Mouse (Mus musculus) intestine, postnatal 0 days (tissue): ENCODE results near the gene Ncam1. TPM values are rescaled to one million over a fixed set of nuclear protein-coding genes. Genes with fewer than 3 reads are reported as not detected.
A peak's percentile ranks its signal among the peaks of the same experiment; 100 is the strongest.

ENCODE experiments used
- ATAC-seq: fragments of 200-750 bp; cut with Nextera tagmentation; 2 replicates; pipeline ENCODE4 v1.8.0; 2017; ENCODE audit warnings: mild to moderate bottlenecking, moderate TSS enrichment, moderate library complexity
- H3K27ac ChIP-seq: fragments of 300-500 bp; sonication (generic); 2 replicates; pipeline ENCODE4 v1.5.1; 2014; ENCODE audit warnings: mild to moderate bottlenecking, low read depth, low read length, moderate library complexity
- H3K27me3 ChIP-seq: fragments of 300-500 bp; sonication (generic); replicated peaks from 2 replicates; pipeline ENCODE4 v1.6.1; 2014; ENCODE audit warnings: low read length, mixed read lengths; ENCODE audit not compliant: control insufficient read depth, insufficient read depth
- H3K36me3 ChIP-seq: fragments of 300-500 bp; sonication (generic); 2 replicates; pipeline ENCODE4 v1.6.1; 2014; ENCODE audit warnings: mild to moderate bottlenecking, moderate library complexity; ENCODE audit not compliant: control insufficient read depth, insufficient read depth
- H3K4me1 ChIP-seq: fragments of 300-500 bp; sonication (generic); replicated peaks from 2 replicates; pipeline ENCODE4 v1.6.1; 2014; ENCODE audit warnings: antibody characterized with exemption, low read length, mixed read lengths; ENCODE audit not compliant: control insufficient read depth, insufficient read depth
- H3K4me2 ChIP-seq: fragments of 300-500 bp; sonication (generic); replicated peaks from 2 replicates; pipeline ENCODE4 v1.6.1; 2014; ENCODE audit warnings: low read depth, mild to moderate bottlenecking, moderate library complexity
- H3K4me3 ChIP-seq: fragments of 300-500 bp; sonication (generic); 2 replicates; pipeline ENCODE4 v1.5.1; 2014; ENCODE audit warnings: low read depth, low read length
- H3K9ac ChIP-seq: fragments of 300-500 bp; sonication (generic); 2 replicates; pipeline ENCODE4 v1.6.1; 2014; ENCODE audit warnings: mild to moderate bottlenecking, low read depth, low read length
- H3K9me3 ChIP-seq: fragments of 300-500 bp; sonication (generic); 2 replicates; pipeline ENCODE4 v1.6.1; 2016; ENCODE audit warnings: mixed run types; ENCODE audit not compliant: control insufficient read depth
- CTCF ChIP-seq: sonication (generic); IDR thresholded peaks from 2 replicates; pipeline ENCODE4 v1.5.1; 2016; ENCODE audit warnings: low read depth, mild to moderate bottlenecking, control low read depth, antibody characterized with exemption, moderate library complexity
- WGBS: fragments of 180-500 bp; shearing (Covaris S2); extraction: QIAGEN DNeasy Blood & Tissue Kit; methylation state at CpG from one replicate; pipeline ENCODE4 v1.1.7; 2014; 5-methylcytosine and 5-hydroxymethylcytosine counted together
- polyA plus RNA-seq: library from polyadenylated mRNA; unstranded; fragments of >200 nt; fragmentation: Nextera tagmentation; extraction: Ambion mirVana; gene quantifications from 2 replicates; pipeline ENCODE4 v1.2.1, GENCODE M21; 2015

Ncam1 gene
- polyA plus RNA-seq, 1 experiment from 2014 or later: 23.7 TPM

- H3K9ac ChIP-seq: no peak overlapping the region
- no peaks in the 10 kb centered on the region for H3K27me3 ChIP-seq
- no peak overlapping the region for H3K4me3 ChIP-seq
- no peaks in the 10 kb centered on the region for H3K9me3 ChIP-seq
- H3K27ac ChIP-seq: no peak overlapping the region
- no peak for TF ChIP-seq CTCF
- WGBS: 65% methylated on average over 8 of the region's 8 CpGs
- H3K4me2 ChIP-seq: no peak overlapping the region
- H3K36me3 ChIP-seq: no peaks in the 10 kb centered on the region
- no peak for ATAC-seq
- H3K4me1 ChIP-seq: no peaks in the 10 kb centered on the region
Observed at GRCm38 (mm10) chr9:49728211-49728610, 70.5 kb downstream of the Ncam1 start.

- no peaks in the 10 kb centered on the region for H3K4me1 ChIP-seq
- no peak for TF ChIP-seq CTCF
- no peaks in the 10 kb centered on the region for H3K36me3 ChIP-seq
- no peak for ATAC-seq
- H3K9ac ChIP-seq: no peak overlapping the region
- 69% methylated on average over 5 of the region's 5 CpGs for WGBS
- no peak overlapping the region for H3K4me3 ChIP-seq
- H3K27me3 ChIP-seq: no peaks in the 10 kb centered on the region
- H3K9me3 ChIP-seq: no peaks in the 10 kb centered on the region
- H3K27ac ChIP-seq: no peak overlapping the region
- H3K4me2 ChIP-seq: no peak overlapping the region
Observed at GRCm38 (mm10) chr9:49722765-49723164, 76.0 kb downstream of the Ncam1 start.

- Histone ChIP-seq H3K36me3 (no peaks in the 10 kb centered on the region), H3K27me3 (no peaks in the 10 kb centered on the region), H3K4me1 (no peaks in the 10 kb centered on the region), H3K9me3 (no peaks in the 10 kb centered on the region), H3K4me3 (no peak overlapping the region), H3K9ac (no peak overlapping the region), H3K4me2 (no peak overlapping the region), H3K27ac (no peak overlapping the region)
- no peak for ATAC-seq
- peak; percentile 37 for TF ChIP-seq CTCF
Observed at GRCm38 (mm10) chr9:49715121-49715520, 83.6 kb downstream of the Ncam1 start.

- 82% methylated on average over 3 of the region's 3 CpGs for WGBS
- H3K9ac ChIP-seq: no peak overlapping the region
Observed at GRCm38 (mm10) chr9:49714091-49714490, 84.6 kb downstream of the Ncam1 start.

GRCm38 (mm10) chr9:49707646-49708045 lies 91.1 kb downstream of the Ncam1 start:
- Histone ChIP-seq H3K4me2 (no peak overlapping the region), H3K27me3 (no peaks in the 10 kb centered on the region), H3K36me3 (no peaks in the 10 kb centered on the region), H3K4me1 (no peaks in the 10 kb centered on the region), H3K9ac (no peak overlapping the region), H3K4me3 (no peak overlapping the region), H3K27ac (no peak overlapping the region), H3K9me3 (no peaks in the 10 kb centered on the region)
- ATAC-seq: no peak
- no peak for TF ChIP-seq CTCF

More at GRCm38 (mm10) chr9:49714091-49714490, 84.6 kb downstream of the Ncam1 start:
- no peak for TF ChIP-seq CTCF
- Histone ChIP-seq H3K4me2 (no peak overlapping the region), H3K36me3 (no peaks in the 10 kb centered on the region), H3K9me3 (no peaks in the 10 kb centered on the region), H3K4me1 (no peaks in the 10 kb centered on the region), H3K27me3 (no peaks in the 10 kb centered on the region), H3K4me3 (no peak overlapping the region), H3K27ac (no peak overlapping the region)
- no peak for ATAC-seq

- Histone ChIP-seq H3K9me3 (no peaks in the 10 kb centered on the region), H3K4me3 (no peak overlapping the region), H3K27ac (no peak overlapping the region), H3K9ac (no peak overlapping the region), H3K4me2 (no peak overlapping the region), H3K4me1 (no peaks in the 10 kb centered on the region), H3K27me3 (no peaks in the 10 kb centered on the region), H3K36me3 (no peaks in the 10 kb centered on the region)
- no peak for TF ChIP-seq CTCF
- WGBS: 88% methylated on average over 9 of the region's 9 CpGs
- no peak for ATAC-seq
Observed at GRCm38 (mm10) chr9:49704196-49704967, 94.3 kb downstream of the Ncam1 start.
